Mouse (Mus musculus): ENCODE data around the gene Tacr2. TPM values are rescaled to one million over a fixed set of nuclear protein-coding genes. Genes with fewer than 3 reads are reported as not detected.

The Tacr2 gene
- polyA plus RNA-seq, 1 experiment from 2014 or later = not detected

- H3K4me1 ChIP-seq = peaks cover 5% of the 10 kb centered on the region
- no peaks in the 10 kb centered on the region for H3K27me3 ChIP-seq
- H3K36me3 ChIP-seq = no peaks in the 10 kb centered on the region
- ATAC-seq (replicated peaks) = no peak
- no peaks in the 10 kb centered on the region for H3K9me3 ChIP-seq
- no peak overlapping the region for H3K4me2 ChIP-seq (replicated peaks)
- no peak overlapping the region for H3K4me3 ChIP-seq
- WGBS = 5% methylated on average over 6 of the region's 6 CpGs
- H3K9ac ChIP-seq (replicated peaks) = no peak overlapping the region
- H3K27ac ChIP-seq (replicated peaks) = no peak overlapping the region
These were observed 59.2 kb downstream of the Tacr2 start for GRCm38 (mm10) chr10:62311464-62311863.

- peaks cover 5% of the 10 kb centered on the region for H3K4me1 ChIP-seq
- no peaks in the 10 kb centered on the region for H3K36me3 ChIP-seq
- no peak overlapping the region for H3K4me2 ChIP-seq (replicated peaks)
- no peak overlapping the region for H3K4me3 ChIP-seq
- ATAC-seq (replicated peaks) = no peak
- H3K27me3 ChIP-seq = no peaks in the 10 kb centered on the region
- no peaks in the 10 kb centered on the region for H3K9me3 ChIP-seq
- H3K27ac ChIP-seq (replicated peaks) = no peak overlapping the region
- H3K9ac ChIP-seq (replicated peaks) = no peak overlapping the region
- WGBS = 72% methylated on average over 10 of the region's 10 CpGs
These were observed 60.9 kb downstream of the Tacr2 start for GRCm38 (mm10) chr10:62313140-62313539.

GRCm38 (mm10) chr10:62313885-62314424 lies 61.7 kb downstream of the Tacr2 start:
- H3K27ac ChIP-seq (replicated peaks) = no peak overlapping the region
- ATAC-seq (replicated peaks) = no peak
- H3K9me3 ChIP-seq = no peaks in the 10 kb centered on the region
- no peak overlapping the region for H3K9ac ChIP-seq (replicated peaks)
- H3K27me3 ChIP-seq = no peaks in the 10 kb centered on the region
- H3K4me3 ChIP-seq = no peak overlapping the region
- WGBS = 70% methylated on average over 15 of the region's 15 CpGs
- no peak overlapping the region for H3K4me2 ChIP-seq (replicated peaks)
- peaks cover 5% of the 10 kb centered on the region for H3K4me1 ChIP-seq
- H3K36me3 ChIP-seq = no peaks in the 10 kb centered on the region

Other genes with a start within 250 kb of the Tacr2 start
- 0.24 TPM in 1 of 2 replicates, not detected in the other for gene Neurog3, start 119.3 kb upstream of the Tacr2 start, polyA plus RNA-seq (2015; fragmentation: Nextera tagmentation; extraction: Ambion mirVana)
- gene Fam241b, start 108.5 kb upstream of the Tacr2 start, polyA plus RNA-seq (2015; fragmentation: Nextera tagmentation; extraction: Ambion mirVana) = 149 and 150 TPM in 2 replicates
- gene Tspan15, start 21.2 kb upstream of the Tacr2 start, polyA plus RNA-seq (2015; fragmentation: Nextera tagmentation; extraction: Ambion mirVana) = 14.4 and 17.0 TPM in 2 replicates
- gene Hk1, start 127.5 kb downstream of the Tacr2 start, polyA plus RNA-seq (2015; fragmentation: Nextera tagmentation; extraction: Ambion mirVana) = 78.9 and 86.2 TPM in 2 replicates
- gene Hkdc1, start 170.1 kb downstream of the Tacr2 start, polyA plus RNA-seq (2015; fragmentation: Nextera tagmentation; extraction: Ambion mirVana) = 0.24 and 0.36 TPM in 2 replicates
- 1.0 and 1.1 TPM in 2 replicates for gene 4930507D05Rik, start 197.1 kb downstream of the Tacr2 start, polyA plus RNA-seq (2015; fragmentation: Nextera tagmentation; extraction: Ambion mirVana)
- 21.3 and 23.5 TPM in 2 replicates for gene Supv3l1, start 197.3 kb downstream of the Tacr2 start, polyA plus RNA-seq (2015; fragmentation: Nextera tagmentation; extraction: Ambion mirVana)
- 76.1 and 78.8 TPM in 2 replicates for gene Vps26a, start 234.4 kb downstream of the Tacr2 start, polyA plus RNA-seq (2015; fragmentation: Nextera tagmentation; extraction: Ambion mirVana)